Mouse (Mus musculus): Measurements from ENCODE around the gene Myo1a.

Myo1a gene

DNA sequence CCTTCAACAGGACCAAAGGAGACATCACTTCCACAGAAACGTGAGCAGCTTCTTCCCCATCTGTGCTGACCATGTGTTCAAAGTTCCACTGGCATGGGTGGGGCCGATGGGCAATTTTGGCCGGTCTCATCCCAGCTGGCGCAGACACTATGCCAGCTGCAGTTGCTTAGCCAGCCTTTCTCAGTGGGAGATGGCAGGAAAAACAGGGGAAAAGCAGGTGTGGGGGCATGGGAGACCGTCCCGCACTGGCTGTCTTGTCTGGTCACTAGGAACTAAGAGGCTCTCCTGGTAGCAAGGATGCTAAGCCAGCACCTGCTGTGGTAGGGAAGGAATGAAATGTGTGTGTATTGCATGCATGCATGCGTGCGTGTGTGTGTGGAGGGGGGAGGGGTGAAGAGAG is 23.5 kb downstream of the Myo1a start:
- DNase-seq (ENCODE audit: low spot score in 2 of 2), result no peak

DNA sequence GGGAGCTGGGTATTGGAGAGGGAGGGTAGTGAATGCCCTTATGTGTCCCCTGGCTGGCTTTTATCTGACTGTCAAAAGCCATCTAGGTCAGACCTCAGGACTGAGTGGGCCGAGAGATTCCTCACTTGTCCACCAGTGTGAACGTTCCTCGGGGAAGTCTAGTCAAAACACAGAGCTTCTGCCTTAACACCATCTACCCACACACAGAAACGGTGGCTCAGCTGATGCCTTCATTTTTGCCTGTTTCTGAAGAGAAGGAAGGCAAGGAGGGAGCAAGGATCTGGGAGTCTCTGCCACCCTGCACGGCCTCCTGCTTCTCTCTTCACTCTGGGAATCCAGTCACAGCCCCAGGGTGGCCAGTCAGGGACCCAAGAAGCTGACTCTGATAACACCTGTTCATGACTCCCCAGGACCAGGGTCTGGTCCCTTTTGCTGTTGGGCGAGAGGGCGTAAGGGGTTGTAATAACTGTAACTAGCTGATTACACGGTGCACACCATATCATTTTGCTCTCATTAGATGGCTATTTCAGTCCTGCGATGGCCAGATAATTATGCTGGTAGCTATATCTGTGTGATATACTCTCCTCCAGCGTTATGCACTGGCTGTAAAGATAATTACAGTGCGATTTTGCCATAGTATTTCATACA is 25.4 kb downstream of the Myo1a start:
- no peak for DNase-seq (ENCODE audit: low spot score in 2 of 2)

DNA sequence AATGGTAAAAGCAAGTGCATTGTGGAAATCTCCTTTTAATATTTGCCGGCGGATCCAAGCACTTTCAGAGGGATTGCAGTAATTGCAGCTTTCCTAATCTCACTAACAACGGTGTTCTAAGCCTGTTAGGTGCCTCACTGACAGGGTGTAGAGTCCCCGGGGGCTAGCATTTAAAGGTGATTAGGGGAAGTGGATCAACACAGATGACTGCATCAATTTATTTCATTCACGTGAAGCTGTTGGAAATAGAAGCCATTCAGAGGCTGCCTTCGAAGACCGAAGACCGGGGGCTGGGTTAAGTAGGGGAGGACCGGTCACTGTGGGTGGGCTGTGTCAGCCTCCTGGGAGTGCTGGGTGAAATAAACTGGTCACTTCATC is 26.0 kb downstream of the Myo1a start:
- no peak for DNase-seq (ENCODE audit: low spot score in 2 of 2)

DNA sequence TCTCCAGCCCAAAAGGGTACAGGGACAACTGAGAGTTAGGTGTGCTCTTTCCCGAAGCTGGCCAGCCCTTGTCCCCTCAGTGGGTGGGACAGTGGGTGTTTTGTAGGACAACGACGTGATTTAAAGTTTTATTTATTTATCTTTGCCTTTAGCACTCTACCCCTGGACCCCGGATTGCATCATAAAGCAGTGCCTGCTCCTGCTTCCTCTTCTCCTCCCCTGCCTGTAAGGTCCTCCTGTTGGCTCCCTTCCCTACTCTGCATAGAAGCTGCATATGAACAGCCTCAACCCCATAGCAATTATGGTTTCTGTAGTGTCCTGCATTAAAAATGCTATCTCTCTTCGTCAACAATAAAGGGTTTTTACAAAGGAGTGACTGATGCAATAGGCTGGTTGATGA is 26.4 kb downstream of the Myo1a start:
- no peak for DNase-seq (ENCODE audit: low spot score in 2 of 2)

- DNase-seq (ENCODE audit: low spot score in 2 of 2), result no peak
Measured at GRCm38 (mm10) chr10:127734434-127734833, 29.5 kb downstream of the Myo1a start.

DNA sequence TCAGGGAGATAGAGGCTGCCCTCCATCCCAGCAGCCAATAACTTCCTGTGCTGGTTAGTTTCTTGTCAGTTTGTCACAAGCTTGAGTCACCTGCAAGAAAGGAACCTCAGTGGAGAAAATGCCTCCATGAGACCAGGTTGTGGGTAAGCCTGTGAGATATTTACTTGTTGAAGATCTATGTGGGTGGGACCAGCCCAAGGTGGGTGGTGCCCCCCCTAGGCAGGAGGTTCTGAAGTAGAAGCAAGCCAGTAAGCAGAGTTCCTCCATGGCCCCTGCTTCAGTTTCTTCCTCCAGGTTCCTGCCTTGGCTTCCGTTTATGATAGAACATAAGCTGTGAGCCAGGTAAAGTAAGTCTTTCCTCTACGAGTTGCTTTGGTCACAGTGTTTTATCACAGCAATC is 31.3 kb downstream of the Myo1a start:
- DNase-seq (ENCODE audit: low spot score in 2 of 2), result no peak

DNA sequence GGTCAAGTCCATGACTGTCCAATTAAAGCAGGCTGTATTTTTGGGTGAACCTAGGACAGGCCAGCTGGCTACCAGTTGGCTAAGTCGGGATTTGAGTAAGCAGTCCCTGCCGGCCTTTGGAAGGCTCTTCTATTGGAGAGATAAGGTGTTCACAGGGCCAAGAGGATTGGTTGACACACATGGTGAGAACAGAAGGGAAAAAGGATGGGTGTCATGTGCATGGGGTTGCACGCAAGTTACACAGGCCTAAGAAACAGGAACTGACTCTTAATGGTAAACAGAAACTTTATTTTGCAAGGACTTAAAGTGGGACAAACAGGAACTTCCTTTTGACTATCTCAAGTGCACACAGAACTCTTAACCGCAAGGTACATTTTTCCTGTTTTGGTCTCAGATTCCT is 31.9 kb downstream of the Myo1a start:
- no peak for DNase-seq (ENCODE audit: low spot score in 2 of 2)

- no peak for DNase-seq (ENCODE audit: low spot score in 2 of 2)
Measured at GRCm38 (mm10) chr10:127737552-127737951, 32.6 kb downstream of the Myo1a start.

DNA sequence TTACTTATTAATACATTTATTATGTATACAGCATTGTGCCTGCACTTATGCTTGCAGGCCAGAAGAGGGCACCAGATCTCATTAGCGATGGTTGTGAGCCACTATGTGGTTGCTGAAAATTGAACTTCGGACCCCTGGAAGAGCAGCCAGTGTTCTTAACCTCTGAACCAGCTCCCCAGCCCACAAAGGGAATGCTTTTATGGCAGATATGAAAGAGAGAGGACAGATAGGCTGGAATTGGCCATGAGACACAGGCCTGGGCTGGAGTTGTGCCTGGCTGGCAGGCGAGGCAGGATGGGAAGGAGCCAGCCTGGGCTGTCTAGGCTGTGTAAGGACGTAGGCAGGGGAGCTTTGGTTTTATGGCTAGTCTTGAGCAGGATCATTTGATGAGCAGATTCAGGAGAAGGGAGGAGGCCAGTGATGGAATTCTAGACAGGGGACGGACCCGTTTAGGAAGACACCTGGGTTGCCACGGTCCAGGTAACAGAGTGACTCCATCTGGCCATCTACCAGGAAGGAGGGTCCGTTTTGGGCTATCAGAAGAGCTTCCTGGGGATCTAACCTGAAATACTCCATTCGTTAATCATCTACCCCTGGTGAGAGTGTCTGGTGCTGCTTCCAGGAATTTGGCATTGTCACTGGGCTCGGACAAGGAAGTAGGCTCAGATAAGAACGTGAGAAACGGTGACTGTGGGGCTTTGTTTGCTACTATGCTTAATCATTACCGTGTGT is 33.3 kb downstream of the Myo1a start:
- no peak for DNase-seq (ENCODE audit: low spot score in 2 of 2)

DNA sequence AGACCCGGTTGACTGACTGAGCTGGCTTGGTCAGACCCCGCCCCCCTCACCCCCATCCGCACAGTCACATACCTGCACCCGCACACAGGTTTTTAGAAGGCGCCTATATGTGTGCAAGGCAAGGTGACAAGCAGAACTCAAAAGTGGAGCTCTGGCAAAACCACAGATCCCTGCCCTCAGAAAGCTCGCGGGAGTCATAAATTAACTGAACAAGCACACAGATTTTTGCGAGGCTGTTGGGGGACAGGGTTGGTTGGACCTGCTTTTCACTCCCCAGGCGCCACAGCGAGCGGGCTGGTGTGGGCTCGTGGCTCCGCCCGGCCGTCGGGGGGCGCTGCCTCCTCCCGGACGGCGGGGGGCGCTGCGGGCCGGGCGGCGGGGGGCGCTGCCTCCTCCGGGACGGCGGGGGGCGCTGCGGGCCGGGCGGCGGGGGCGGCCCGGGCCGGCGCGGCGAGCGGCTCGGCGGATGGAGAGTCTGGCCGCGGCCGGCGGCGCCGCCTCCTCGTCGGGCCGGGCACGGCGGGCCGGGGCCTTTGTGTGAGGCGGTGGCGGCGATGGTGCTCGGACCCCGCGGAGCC is 34.2 kb downstream of the Myo1a start, which contains the start of gene Zbtb39:
Zbtb39 (plus strand) TSS at position 456 of the 578 bp plus-strand sequence.
- DNase-seq (ENCODE audit: low spot score in 2 of 2), result peak in 1 of 2 experiments; percentile 66

GRCm38 (mm10) chr10:127739661-127740161 is 34.7 kb downstream of the Myo1a start:
- no peak for DNase-seq (ENCODE audit: low spot score in 2 of 2)

DNA sequence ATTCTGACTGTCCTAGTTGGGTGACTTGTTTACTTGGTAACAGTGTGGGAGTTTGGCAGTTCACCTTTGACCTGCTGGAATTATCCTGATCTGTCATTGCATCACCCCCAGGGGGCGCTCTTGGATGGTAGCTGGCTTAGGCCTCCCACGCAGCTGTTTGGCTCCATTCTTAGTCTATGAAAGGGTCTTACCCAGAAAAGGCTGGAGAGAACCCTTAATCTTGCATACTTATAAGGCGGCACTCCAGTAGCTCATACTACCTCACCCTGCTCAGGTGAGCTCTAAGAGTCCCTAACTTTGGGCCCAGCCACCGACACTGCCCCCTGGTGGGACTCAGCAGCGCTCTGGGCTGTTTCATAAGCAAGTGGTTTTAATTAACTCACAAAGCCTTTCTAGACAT is 39.7 kb downstream of the Myo1a start:
- no peak for DNase-seq (ENCODE audit: low spot score in 2 of 2)

GRCm38 (mm10) chr10:127745886-127746285 is 40.9 kb downstream of the Myo1a start:
- DNase-seq (ENCODE audit: low spot score in 2 of 2), result no peak

GRCm38 (mm10) chr10:127747254-127747653 is 42.3 kb downstream of the Myo1a start:
- DNase-seq (ENCODE audit: low spot score in 2 of 2), result no peak

DNA sequence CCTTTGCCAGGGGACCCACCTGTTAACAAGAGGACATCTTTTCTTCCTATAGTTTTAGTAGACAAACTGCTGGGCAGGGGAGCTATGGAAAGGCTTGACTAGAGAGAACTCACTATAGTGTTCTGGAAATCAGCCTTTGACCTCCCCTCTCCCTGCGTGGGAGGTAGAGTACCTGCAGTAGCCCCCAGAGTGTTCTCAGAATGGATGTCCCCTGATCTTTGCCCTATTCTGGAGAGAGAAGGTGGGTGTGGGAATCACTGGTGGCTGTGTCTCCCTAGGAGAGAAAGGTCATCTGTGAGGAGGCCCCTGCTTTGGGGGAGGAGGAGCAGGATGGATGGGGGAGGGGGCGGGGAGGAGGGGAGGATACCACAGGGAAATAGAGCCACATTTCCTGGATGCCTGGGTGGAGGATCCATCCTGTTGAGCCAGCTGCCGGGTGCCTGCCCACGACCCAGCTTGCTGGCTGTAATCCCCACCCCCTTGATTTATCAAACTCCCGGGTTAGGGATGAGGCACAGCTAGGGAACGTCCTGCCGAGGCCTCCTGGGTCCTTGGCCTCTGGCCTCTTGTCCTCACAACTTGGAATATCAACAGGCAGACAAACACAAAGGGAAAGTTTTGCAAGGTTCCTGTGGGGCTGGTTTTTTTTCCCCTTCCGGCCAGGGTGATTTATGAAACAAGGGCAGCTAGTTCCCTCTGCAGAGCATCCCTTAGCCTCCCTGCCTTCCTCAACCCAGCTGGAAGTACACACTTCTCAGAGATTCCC is 44.1 kb downstream of the Myo1a start:
- no peak for DNase-seq (ENCODE audit: low spot score in 2 of 2)

DNA sequence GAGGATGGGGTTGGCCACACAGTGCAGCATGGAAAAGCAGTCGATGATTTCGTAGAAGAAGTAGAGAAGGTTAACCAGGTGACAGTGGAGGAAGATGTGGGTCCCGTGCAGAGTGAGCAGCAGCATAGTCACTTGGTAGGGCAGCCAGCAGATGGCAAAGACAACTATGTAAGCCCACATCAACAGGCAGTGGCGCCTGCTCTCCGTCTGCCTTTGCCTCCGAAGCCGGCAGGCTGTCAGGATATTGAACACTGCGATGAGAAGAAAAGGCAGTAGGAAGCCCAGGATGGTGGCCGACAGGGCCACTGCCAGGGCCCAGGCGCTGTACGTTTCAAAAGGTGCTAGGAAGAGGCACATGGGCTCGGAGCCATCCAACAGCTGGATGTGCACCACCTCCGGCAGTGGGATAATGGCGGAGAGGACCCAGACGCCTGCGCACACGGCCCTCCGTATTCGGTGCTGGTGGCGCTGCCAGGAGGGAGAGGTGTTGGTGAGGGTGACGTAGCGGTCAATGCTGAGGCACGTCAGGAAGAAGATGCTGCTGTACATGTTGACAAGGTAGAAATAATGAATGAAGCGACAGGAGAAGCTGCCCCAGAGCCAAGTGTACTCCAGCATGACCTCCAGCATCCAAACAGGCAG is 45.3 kb downstream of the Myo1a start:
- DNase-seq (ENCODE audit: low spot score in 2 of 2), result no peak

- DNase-seq (ENCODE audit: low spot score in 2 of 2), result no peak
Measured at GRCm38 (mm10) chr10:127751548-127751947, 46.6 kb downstream of the Myo1a start, which contains the start of gene Gpr182. TSS of gene Gpr182 (minus strand) at chr10:127751732.

DNA sequence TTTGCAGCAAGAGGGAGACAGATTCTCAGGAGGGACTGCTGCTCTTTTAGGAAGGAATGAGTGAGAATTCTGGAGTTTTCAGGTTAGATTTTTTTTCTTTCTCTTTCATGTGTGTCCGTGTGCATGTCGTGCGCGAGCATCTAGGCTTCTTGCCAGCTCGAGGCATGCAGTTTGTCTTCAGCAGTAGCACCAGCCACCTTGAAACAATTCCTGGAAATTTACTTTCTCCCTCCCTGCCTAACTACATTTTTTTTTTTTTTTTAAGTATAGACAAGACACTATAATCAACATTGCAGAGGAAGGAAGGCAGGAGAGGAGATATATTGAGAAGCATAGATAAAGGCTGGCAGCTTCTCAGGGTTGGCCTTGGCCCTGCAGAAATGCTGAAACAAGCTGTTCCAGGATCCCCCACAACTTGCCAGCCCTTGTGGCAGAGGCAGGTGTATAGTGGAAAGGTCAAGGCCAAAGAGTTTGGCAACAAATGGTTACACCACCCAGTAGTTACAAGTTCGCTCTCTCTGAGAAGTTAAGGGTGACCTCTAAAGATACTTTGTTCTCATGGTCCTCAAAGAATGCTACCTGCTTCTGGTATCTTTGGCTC is 49.7 kb downstream of the Myo1a start:
- no peak for DNase-seq (ENCODE audit: low spot score in 2 of 2)

GRCm38 (mm10) chr10:127755246-127755645 is 50.3 kb downstream of the Myo1a start:
- no peak for DNase-seq (ENCODE audit: low spot score in 2 of 2)

GRCm38 (mm10) chr10:127755770-127756468 is 50.9 kb downstream of the Myo1a start:
- DNase-seq (ENCODE audit: low spot score in 2 of 2), result no peak
